Mouse (Mus musculus) embryonic facial prominence, embryonic 15.5 days (tissue): ENCODE measurements around the gene Ube2m. TPM values are rescaled to one million over a fixed set of nuclear protein-coding genes. Genes with fewer than 3 reads are reported as not detected.
A peak's percentile ranks its signal among the peaks of the same experiment; 100 is the strongest.

Experiments
- ATAC-seq: fragments of 200-750 bp; cut with Nextera tagmentation; 2 replicates; pipeline ENCODE4 v1.8.0; 2017; ENCODE audit warnings: low read depth, moderate TSS enrichment; ENCODE audit not compliant: insufficient number of reproducible peaks, low FRiP score, low TSS enrichment
- H3K27ac ChIP-seq: fragments of 300-500 bp; sonication (generic); replicated peaks from 2 replicates; pipeline ENCODE4 v1.5.1; 2015; ENCODE audit warnings: mild to moderate bottlenecking, inconsistent platforms
- H3K27me3 ChIP-seq: fragments of 300-500 bp; sonication (generic); 2 replicates; pipeline ENCODE4 v1.6.1; 2015; ENCODE audit warnings: inconsistent platforms
- H3K36me3 ChIP-seq: fragments of 300-500 bp; sonication (generic); 2 replicates; pipeline ENCODE4 v1.6.1; 2015; ENCODE audit warnings: mild to moderate bottlenecking, inconsistent platforms
- H3K4me1 ChIP-seq: fragments of 300-500 bp; sonication (generic); 2 replicates; pipeline ENCODE4 v1.6.1; 2015; ENCODE audit warnings: inconsistent platforms
- H3K4me2 ChIP-seq: fragments of 300-500 bp; sonication (generic); replicated peaks from 2 replicates; pipeline ENCODE4 v1.6.1; 2015; ENCODE audit warnings: mild to moderate bottlenecking, inconsistent platforms
- H3K4me3 ChIP-seq: fragments of 300-500 bp; sonication (generic); replicated peaks from 2 replicates; pipeline ENCODE4 v1.5.1; 2015; ENCODE audit warnings: mild to moderate bottlenecking, inconsistent platforms
- H3K9ac ChIP-seq: fragments of 300-500 bp; sonication (generic); 2 replicates; pipeline ENCODE4 v1.6.1; 2015; ENCODE audit warnings: inconsistent platforms
- H3K9me3 ChIP-seq: fragments of 300-500 bp; sonication (generic); replicated peaks from 2 replicates; pipeline ENCODE4 v1.6.1; 2016; ENCODE audit warnings: inconsistent platforms
- WGBS: fragments of 180-500 bp; shearing (Covaris S2); methylation state at CpG from one replicate; pipeline ENCODE4 v1.1.7; 2015; 5-methylcytosine and 5-hydroxymethylcytosine counted together
- polyA plus RNA-seq: library from polyadenylated mRNA; unstranded; fragments of >200 nt; fragmentation: Nextera tagmentation; extraction: Ambion mirVana; gene quantifications from 2 replicates; pipeline ENCODE4 v1.2.1, GENCODE M21; 2015

Ube2m gene
- polyA plus RNA-seq, 1 experiment from 2014 or later, result 127 TPM

GRCm38 (mm10) chr7:13033451-13034147, 4.5 kb downstream of the Ube2m start:
- H3K36me3 ChIP-seq, result peaks cover 68% of the 10 kb centered on the region
- 42% methylated on average over 13 of the region's 13 CpGs for WGBS
- no peaks in the 10 kb centered on the region for H3K9me3 ChIP-seq
- H3K27me3 ChIP-seq, result no peaks in the 10 kb centered on the region
- peak overlapping the region; percentile 67 for H3K9ac ChIP-seq
- peak overlapping the region; percentile 65 for H3K4me3 ChIP-seq
- peak overlapping the region; percentile 95 for H3K27ac ChIP-seq
- H3K4me1 ChIP-seq, result peaks cover 42% of the 10 kb centered on the region
- H3K4me2 ChIP-seq, result peak overlapping the region; percentile 84
- ATAC-seq, result no peak

DNA sequence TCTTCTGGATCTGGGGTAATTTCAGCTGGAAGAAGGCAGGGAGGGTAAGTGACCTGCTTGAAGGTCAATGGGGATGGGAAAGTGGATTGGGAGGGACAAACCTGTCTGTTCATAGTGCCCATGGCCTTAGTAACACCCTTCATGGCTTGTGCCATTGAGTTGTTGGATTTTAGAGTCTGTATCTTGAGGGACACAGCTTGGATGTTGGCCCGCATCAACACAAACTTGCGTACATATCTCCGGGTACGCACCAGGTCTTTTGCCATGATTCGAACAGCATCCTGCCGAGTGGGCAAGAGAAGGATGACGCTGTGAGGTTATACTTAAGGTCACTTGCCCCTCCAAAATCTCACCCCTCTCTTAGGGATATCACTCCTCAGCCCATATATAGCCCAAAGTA, 5.5 kb downstream of the Ube2m start:
- Histone ChIP-seq H3K4me3 (no peak overlapping the region), H3K9me3 (no peaks in the 10 kb centered on the region), H3K9ac (no peak overlapping the region), H3K27me3 (no peaks in the 10 kb centered on the region), H3K4me1 (peaks cover 41% of the 10 kb centered on the region), H3K4me2 (no peak overlapping the region), H3K27ac (no peak overlapping the region), H3K36me3 (peaks cover 79% of the 10 kb centered on the region)
- 89% methylated on average over 7 of the region's 7 CpGs for WGBS
- ATAC-seq, result no peak

DNA sequence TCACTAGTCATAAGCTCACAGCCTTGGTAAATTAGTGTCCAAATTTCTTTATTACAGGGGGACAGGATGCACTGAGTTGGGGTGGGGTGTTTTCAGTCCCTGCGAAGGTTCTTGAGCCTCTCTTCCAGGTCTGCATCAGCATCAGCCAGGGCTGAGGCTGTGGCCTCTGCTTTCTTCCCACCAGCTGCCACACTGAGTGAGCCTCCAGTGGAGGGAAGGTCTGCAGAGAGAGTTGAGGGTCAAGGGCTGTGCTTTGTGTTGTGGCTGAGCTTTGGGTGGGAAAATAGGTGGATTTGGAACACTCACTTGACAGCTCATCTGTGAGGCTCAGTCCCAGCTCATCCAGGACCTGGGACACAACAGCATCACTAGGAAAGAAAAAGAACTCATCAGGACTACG, 6.1 kb downstream of the Ube2m start:
- no peaks in the 10 kb centered on the region for H3K27me3 ChIP-seq
- no peak for ATAC-seq
- WGBS, result 69% methylated on average over 2 of the region's 2 CpGs
- peaks cover 84% of the 10 kb centered on the region for H3K36me3 ChIP-seq
- no peak overlapping the region for H3K4me2 ChIP-seq
- H3K4me3 ChIP-seq, result no peak overlapping the region
- peaks cover 44% of the 10 kb centered on the region for H3K4me1 ChIP-seq
- H3K9ac ChIP-seq, result no peak overlapping the region
- no peaks in the 10 kb centered on the region for H3K9me3 ChIP-seq
- no peak overlapping the region for H3K27ac ChIP-seq

- Histone ChIP-seq H3K9ac (no peak overlapping the region), H3K4me1 (peaks cover 44% of the 10 kb centered on the region), H3K4me2 (no peak overlapping the region), H3K9me3 (no peaks in the 10 kb centered on the region), H3K27me3 (no peaks in the 10 kb centered on the region), H3K4me3 (no peak overlapping the region), H3K27ac (no peak overlapping the region), H3K36me3 (peaks cover 89% of the 10 kb centered on the region)
- 74% methylated on average over 5 of the region's 5 CpGs for WGBS
- no peak for ATAC-seq
These were observed 7.0 kb downstream of the Ube2m start for GRCm38 (mm10) chr7:13031069-13031468.

- H3K27me3 ChIP-seq, result no peaks in the 10 kb centered on the region
- H3K4me2 ChIP-seq, result no peak overlapping the region
- no peak for ATAC-seq
- no peaks in the 10 kb centered on the region for H3K9me3 ChIP-seq
- H3K27ac ChIP-seq, result 0 out of 2 replicates have a peak overlapping the region, but pooled peaks have one; percentile 11
- H3K4me3 ChIP-seq, result no peak overlapping the region
- 94% methylated on average over 4 of the region's 4 CpGs for WGBS
- peaks cover 36% of the 10 kb centered on the region for H3K4me1 ChIP-seq
- H3K9ac ChIP-seq, result no peak overlapping the region
- peaks cover 84% of the 10 kb centered on the region for H3K36me3 ChIP-seq
These were observed 9.1 kb downstream of the Ube2m start for GRCm38 (mm10) chr7:13028986-13029385.

DNA sequence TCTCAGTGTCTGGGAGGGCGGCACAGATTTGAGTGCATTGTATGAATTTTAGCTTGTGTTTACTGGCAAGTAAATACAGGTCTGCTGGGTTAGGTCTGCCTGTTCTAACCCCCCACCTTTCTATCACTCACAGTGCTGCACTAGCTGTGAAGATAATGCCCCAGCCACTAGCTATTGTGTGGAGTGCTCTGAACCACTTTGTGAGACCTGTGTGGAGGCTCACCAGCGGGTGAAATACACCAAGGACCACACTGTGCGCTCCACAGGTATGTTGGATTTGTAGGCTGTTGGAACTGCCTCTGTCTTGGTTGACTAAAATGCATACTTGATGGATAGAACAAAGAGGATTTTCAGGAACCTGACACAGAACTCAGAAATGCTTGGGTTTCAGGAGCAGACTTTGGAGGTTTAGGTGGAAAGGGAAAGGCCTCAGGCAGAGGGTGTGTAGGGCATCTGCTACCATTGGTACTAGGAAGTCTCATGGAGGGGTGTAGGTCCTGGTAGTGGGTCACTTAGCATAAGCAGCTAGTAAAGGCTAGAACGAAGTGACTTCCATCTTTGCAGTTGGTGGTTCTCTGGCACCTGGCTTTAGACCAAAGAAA, 12.5 kb downstream of the Ube2m start:
- no peaks in the 10 kb centered on the region for H3K27me3 ChIP-seq
- WGBS, result 26% methylated on average over 4 of the region's 4 CpGs

GRCm38 (mm10) chr7:13024805-13025204, 13.3 kb downstream of the Ube2m start:
- WGBS, result under 1% methylated on average over 42 of the region's 44 CpGs
- H3K4me1 ChIP-seq, result peaks cover 26% of the 10 kb centered on the region
- peak overlapping the region; percentile 85 for H3K4me2 ChIP-seq
- peak overlapping the region; percentile 91 for H3K4me3 ChIP-seq
- H3K27ac ChIP-seq, result peak overlapping the region; percentile 100
- H3K9ac ChIP-seq, result peak overlapping the region; percentile 97
- ATAC-seq, result peak; percentile 68
- no peaks in the 10 kb centered on the region for H3K9me3 ChIP-seq
- peaks cover 46% of the 10 kb centered on the region for H3K36me3 ChIP-seq
- H3K27me3 ChIP-seq, result no peaks in the 10 kb centered on the region

More for the DNA sequence above, 12.5 kb downstream of the Ube2m start:
- Histone ChIP-seq H3K4me1 (peaks cover 26% of the 10 kb centered on the region), H3K9ac (peak overlapping the region; percentile 97), H3K4me2 (peak overlapping the region; percentile 85), H3K4me3 (peak overlapping the region; percentile 91), H3K9me3 (no peaks in the 10 kb centered on the region), H3K36me3 (peaks cover 54% of the 10 kb centered on the region), H3K27ac (peak overlapping the region; percentile 100; the same call in 1 of the 2 replicates)
- ATAC-seq, result no peak

DNA sequence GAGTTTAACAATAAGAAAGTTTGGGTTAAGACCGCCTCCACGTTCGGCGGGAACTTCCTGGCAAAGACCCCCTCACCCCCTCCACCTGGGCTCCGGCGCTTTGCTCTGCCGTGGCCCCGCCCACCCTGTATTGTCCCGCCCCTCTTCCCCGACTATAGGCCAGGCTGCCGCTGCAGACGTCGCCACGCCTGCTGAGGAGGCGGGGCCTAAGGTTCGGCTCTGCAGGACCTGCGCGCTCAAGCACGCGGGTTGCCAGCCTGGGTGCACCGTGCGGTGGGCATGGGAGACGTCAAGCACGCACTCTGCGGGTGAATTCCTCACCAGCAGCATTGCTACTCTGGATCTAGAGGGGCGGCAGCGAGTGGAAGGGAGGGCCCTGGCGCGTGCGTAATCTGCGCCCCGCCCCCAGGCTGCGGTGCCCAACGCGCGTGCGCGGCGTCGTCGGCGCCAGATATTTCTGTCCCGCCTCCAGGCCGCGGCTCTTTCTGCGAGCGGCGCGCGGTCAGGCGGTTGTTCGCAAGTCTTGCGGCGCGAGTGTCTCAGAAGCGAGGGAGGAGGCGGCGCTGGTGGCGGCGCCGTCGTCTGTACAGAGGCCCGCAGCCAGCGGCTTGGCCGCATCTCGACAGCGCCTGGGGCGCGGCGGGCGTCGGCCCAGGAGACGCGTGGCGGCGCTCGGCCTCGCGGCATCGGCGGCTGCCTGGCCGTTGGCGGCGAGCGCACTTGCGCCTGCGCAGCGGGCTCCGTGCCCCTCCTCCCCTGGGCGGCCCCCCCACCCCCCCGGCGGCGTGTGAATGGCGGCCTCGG, 13.9 kb downstream of the Ube2m start:
- ATAC-seq, result peak; percentile 90
- Histone ChIP-seq H3K36me3 (peaks cover 39% of the 10 kb centered on the region), H3K27me3 (no peaks in the 10 kb centered on the region), H3K4me2 (peak overlapping the region; percentile 85), H3K27ac (peak overlapping the region; percentile 100), H3K9ac (peak overlapping the region; percentile 97), H3K4me3 (peak overlapping the region; percentile 91), H3K9me3 (no peaks in the 10 kb centered on the region), H3K4me1 (peaks cover 26% of the 10 kb centered on the region)
- under 1% methylated on average over 90 of the region's 95 CpGs for WGBS

DNA sequence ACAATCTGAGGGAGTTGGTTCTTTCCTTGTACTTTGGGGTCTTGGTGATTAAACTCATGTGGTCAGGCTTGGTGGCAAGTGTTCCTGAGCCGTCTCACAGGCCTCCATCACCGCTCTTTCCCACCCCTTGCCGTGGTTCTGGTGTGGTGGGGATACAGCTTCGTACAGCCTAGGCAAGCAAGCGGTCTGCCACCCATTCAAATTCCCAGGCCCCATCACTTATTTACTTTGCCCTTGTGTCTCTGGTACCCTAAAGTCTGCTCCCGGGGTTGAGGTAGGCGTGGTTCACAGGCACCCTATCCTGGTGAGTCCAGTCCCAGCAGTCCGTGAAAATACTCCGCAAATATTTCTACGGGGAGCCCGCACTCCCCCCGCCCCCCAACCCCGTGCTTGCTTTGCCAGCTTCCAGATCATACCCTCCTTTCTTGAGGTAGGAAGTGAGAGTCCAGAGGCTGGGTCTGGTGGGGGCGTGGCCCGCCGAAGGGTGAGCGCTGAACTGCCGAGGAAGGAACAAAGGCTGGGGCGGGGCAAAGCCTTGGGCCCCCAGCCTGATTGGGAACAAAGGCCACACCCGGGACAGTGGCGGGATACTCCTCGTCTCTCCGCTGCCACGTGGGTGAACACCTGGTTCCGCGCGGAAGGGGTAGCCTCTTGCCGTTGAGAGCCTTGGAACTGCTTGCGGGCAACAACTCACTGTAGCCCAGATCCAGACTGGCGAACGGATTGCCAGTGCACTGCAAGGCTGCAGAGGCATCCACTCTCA, 15.1 kb downstream of the Ube2m start:
- peak overlapping the region; percentile 100 for H3K27ac ChIP-seq
- H3K9ac ChIP-seq, result peak overlapping the region; percentile 29
- 3% methylated on average over 31 of the region's 31 CpGs for WGBS
- H3K27me3 ChIP-seq, result no peaks in the 10 kb centered on the region
- no peaks in the 10 kb centered on the region for H3K9me3 ChIP-seq
- peaks cover 27% of the 10 kb centered on the region for H3K36me3 ChIP-seq
- H3K4me1 ChIP-seq, result peaks cover 26% of the 10 kb centered on the region
- H3K4me3 ChIP-seq, result peak overlapping the region; percentile 91
- peak; percentile 67 for ATAC-seq
- peak overlapping the region; percentile 85 for H3K4me2 ChIP-seq

GRCm38 (mm10) chr7:13015217-13015616, 22.9 kb downstream of the Ube2m start:
- Histone ChIP-seq H3K27me3 (no peaks in the 10 kb centered on the region), H3K9me3 (no peaks in the 10 kb centered on the region), H3K4me2 (no peak overlapping the region), H3K9ac (no peak overlapping the region), H3K4me3 (no peak overlapping the region), H3K4me1 (peaks cover 4% of the 10 kb centered on the region), H3K27ac (no peak overlapping the region), H3K36me3 (no peaks in the 10 kb centered on the region)
- WGBS, result 72% methylated on average over 1 of the region's 1 CpGs
- no peak for ATAC-seq
